Mouse (Mus musculus): ENCODE results near the gene Smc6. TPM values are rescaled to one million over a fixed set of nuclear protein-coding genes. Genes with fewer than 3 reads are reported as not detected.

Smc6 gene
- polyA plus RNA-seq, 1 experiment from 2014 or later: 134 TPM

GRCm38 (mm10) chr12:11273185-11273584 lies 7.5 kb downstream of the Smc6 start:
- 88% methylated on average over 1 of the region's 1 CpGs for WGBS
- no peaks in the 10 kb centered on the region for H3K9me3 ChIP-seq (ENCODE audit: control insufficient read depth, low read length)

GRCm38 (mm10) chr12:11276632-11277031 lies 10.9 kb downstream of the Smc6 start:
- no peak overlapping the region for H3K4me3 ChIP-seq (ENCODE audit: low read depth, low read length)
- no peaks in the 10 kb centered on the region for H3K4me1 ChIP-seq (ENCODE audit: control insufficient read depth, insufficient read depth, low read length)
- no peak overlapping the region for H3K27ac ChIP-seq (ENCODE audit: low read depth, low read length)
- H3K4me2 ChIP-seq: no peak overlapping the region
- ATAC-seq (ENCODE audit: low FRiP score): no peak
- H3K9ac ChIP-seq (ENCODE audit: low read length): no peak overlapping the region
- WGBS: 93% methylated on average over 2 of the region's 2 CpGs
- no peaks in the 10 kb centered on the region for H3K9me3 ChIP-seq (ENCODE audit: control insufficient read depth, low read length)
- peak; percentile 49 for DNase-seq (ENCODE audit: low spot score, missing footprints)
- peaks cover 3% of the 10 kb centered on the region; the same call in 1 of the 2 replicates for H3K36me3 ChIP-seq (ENCODE audit: control insufficient read depth, insufficient read depth, low read length)
- no peaks in the 10 kb centered on the region for H3K27me3 ChIP-seq (ENCODE audit: control insufficient read depth, insufficient read depth, low read length)

More at GRCm38 (mm10) chr12:11273185-11273584, 7.5 kb downstream of the Smc6 start:
- Histone ChIP-seq H3K27me3 (ENCODE audit: control insufficient read depth, insufficient read depth, low read length) (no peaks in the 10 kb centered on the region), H3K4me1 (ENCODE audit: control insufficient read depth, insufficient read depth, low read length) (no peaks in the 10 kb centered on the region), H3K36me3 (ENCODE audit: control insufficient read depth, insufficient read depth, low read length) (no peaks in the 10 kb centered on the region), H3K4me2 (no peak overlapping the region), H3K27ac (ENCODE audit: low read depth, low read length) (no peak overlapping the region), H3K9ac (ENCODE audit: low read length) (no peak overlapping the region), H3K4me3 (ENCODE audit: low read depth, low read length) (no peak overlapping the region)
- DNase-seq (ENCODE audit: low spot score, missing footprints) (no peak), ATAC-seq (ENCODE audit: low FRiP score) (no peak)

DNA sequence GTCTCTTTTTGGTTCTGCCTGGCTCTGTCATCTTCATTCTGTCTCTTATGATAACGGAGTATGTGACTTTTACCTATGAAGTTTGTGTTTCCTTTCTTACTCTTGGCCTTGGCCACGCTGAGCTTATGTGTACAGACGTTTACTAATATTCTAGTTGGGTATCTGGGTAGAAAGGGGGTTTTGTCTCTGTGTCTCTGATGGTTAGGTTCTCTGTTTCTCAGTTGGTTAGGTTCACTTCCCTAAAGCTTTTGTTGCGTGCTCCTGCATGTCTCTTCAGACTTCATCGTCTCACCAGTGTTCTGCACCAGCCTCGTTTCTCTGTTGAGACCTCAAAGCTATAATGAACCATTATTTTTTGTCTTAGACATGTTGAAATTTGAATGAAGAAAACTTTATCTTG lies 11.5 kb downstream of the Smc6 start:
- H3K27me3 ChIP-seq (ENCODE audit: control insufficient read depth, insufficient read depth, low read length): no peaks in the 10 kb centered on the region
- no peak overlapping the region for H3K27ac ChIP-seq (ENCODE audit: low read depth, low read length)
- peaks cover 3% of the 10 kb centered on the region; the same call in 1 of the 2 replicates for H3K36me3 ChIP-seq (ENCODE audit: control insufficient read depth, insufficient read depth, low read length)
- DNase-seq (ENCODE audit: low spot score, missing footprints) (peak; percentile 61), ATAC-seq (ENCODE audit: low FRiP score) (no peak)
- no peak overlapping the region for H3K9ac ChIP-seq (ENCODE audit: low read length)
- no peak overlapping the region for H3K4me3 ChIP-seq (ENCODE audit: low read depth, low read length)
- no peaks in the 10 kb centered on the region for H3K4me1 ChIP-seq (ENCODE audit: control insufficient read depth, insufficient read depth, low read length)
- WGBS: 93% methylated on average over 6 of the region's 6 CpGs
- H3K9me3 ChIP-seq (ENCODE audit: control insufficient read depth, low read length): no peaks in the 10 kb centered on the region
- no peak overlapping the region for H3K4me2 ChIP-seq

GRCm38 (mm10) chr12:11279886-11280285 lies 14.2 kb downstream of the Smc6 start:
- Histone ChIP-seq H3K27me3 (ENCODE audit: control insufficient read depth, insufficient read depth, low read length) (no peaks in the 10 kb centered on the region), H3K9me3 (ENCODE audit: control insufficient read depth, low read length) (no peaks in the 10 kb centered on the region), H3K36me3 (ENCODE audit: control insufficient read depth, insufficient read depth, low read length) (peaks cover 6% of the 10 kb centered on the region; the same call in 1 of the 2 replicates), H3K4me3 (ENCODE audit: low read depth, low read length) (no peak overlapping the region), H3K4me2 (no peak overlapping the region), H3K27ac (ENCODE audit: low read depth, low read length) (no peak overlapping the region), H3K4me1 (ENCODE audit: control insufficient read depth, insufficient read depth, low read length) (no peaks in the 10 kb centered on the region), H3K9ac (ENCODE audit: low read length) (no peak overlapping the region)
- ATAC-seq (ENCODE audit: low FRiP score) (no peak), DNase-seq (ENCODE audit: low spot score, missing footprints) (no peak)
- 98% methylated on average over 3 of the region's 3 CpGs for WGBS

- Histone ChIP-seq H3K9me3 (ENCODE audit: control insufficient read depth, low read length) (no peaks in the 10 kb centered on the region), H3K4me1 (ENCODE audit: control insufficient read depth, insufficient read depth, low read length) (no peaks in the 10 kb centered on the region), H3K27me3 (ENCODE audit: control insufficient read depth, insufficient read depth, low read length) (no peaks in the 10 kb centered on the region), H3K9ac (ENCODE audit: low read length) (no peak overlapping the region), H3K4me3 (ENCODE audit: low read depth, low read length) (no peak overlapping the region), H3K4me2 (no peak overlapping the region), H3K36me3 (ENCODE audit: control insufficient read depth, insufficient read depth, low read length) (peaks cover 12% of the 10 kb centered on the region), H3K27ac (ENCODE audit: low read depth, low read length) (no peak overlapping the region)
- WGBS: 95% methylated on average over 2 of the region's 2 CpGs
- ATAC-seq (ENCODE audit: low FRiP score) (no peak), DNase-seq (ENCODE audit: low spot score, missing footprints) (no peak)
Measured at GRCm38 (mm10) chr12:11281584-11281983, 15.9 kb downstream of the Smc6 start.

- ATAC-seq (ENCODE audit: low FRiP score) (no peak), DNase-seq (ENCODE audit: low spot score, missing footprints) (no peak)
- no peaks in the 10 kb centered on the region for H3K4me1 ChIP-seq (ENCODE audit: control insufficient read depth, insufficient read depth, low read length)
- H3K4me2 ChIP-seq: no peak overlapping the region
- no peak overlapping the region for H3K4me3 ChIP-seq (ENCODE audit: low read depth, low read length)
- H3K36me3 ChIP-seq (ENCODE audit: control insufficient read depth, insufficient read depth, low read length): peaks cover 14% of the 10 kb centered on the region
- no peak overlapping the region for H3K27ac ChIP-seq (ENCODE audit: low read depth, low read length)
- 100% methylated on average over 2 of the region's 2 CpGs for WGBS
- no peaks in the 10 kb centered on the region for H3K9me3 ChIP-seq (ENCODE audit: control insufficient read depth, low read length)
- H3K27me3 ChIP-seq (ENCODE audit: control insufficient read depth, insufficient read depth, low read length): no peaks in the 10 kb centered on the region
- no peak overlapping the region for H3K9ac ChIP-seq (ENCODE audit: low read length)
Measured at GRCm38 (mm10) chr12:11286382-11286781, 20.7 kb downstream of the Smc6 start.

DNA sequence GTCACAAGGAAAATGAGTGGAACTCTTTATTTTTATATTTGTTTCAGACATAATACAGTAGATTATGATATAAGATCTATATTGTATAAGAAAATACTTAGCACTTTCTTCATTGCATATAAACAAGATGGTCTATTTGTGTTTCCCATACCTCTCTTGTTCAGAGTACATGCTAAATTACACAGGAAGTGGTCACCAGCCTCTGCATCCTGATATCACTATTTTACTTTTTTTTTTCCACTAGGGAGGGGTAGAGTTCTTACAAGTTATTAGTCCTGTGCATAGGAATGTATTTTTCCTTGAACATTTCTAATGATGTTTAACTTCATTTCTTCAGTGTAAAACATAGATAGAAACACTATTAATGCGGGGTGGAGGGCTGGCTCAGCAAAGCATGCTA lies 35.2 kb downstream of the Smc6 start:
- WGBS: 95% methylated on average over 1 of the region's 1 CpGs

GRCm38 (mm10) chr12:11306753-11307645 lies 41.3 kb downstream of the Smc6 start:
- peaks cover 4% of the 10 kb centered on the region; the same call in 1 of the 2 replicates for H3K36me3 ChIP-seq (ENCODE audit: control insufficient read depth, insufficient read depth, low read length)
- H3K4me1 ChIP-seq (ENCODE audit: control insufficient read depth, insufficient read depth, low read length): no peaks in the 10 kb centered on the region
- H3K27me3 ChIP-seq (ENCODE audit: control insufficient read depth, insufficient read depth, low read length): no peaks in the 10 kb centered on the region
- no peak for ATAC-seq (ENCODE audit: low FRiP score)
- H3K9ac ChIP-seq (ENCODE audit: low read length): no peak overlapping the region
- no peaks in the 10 kb centered on the region for H3K9me3 ChIP-seq (ENCODE audit: control insufficient read depth, low read length)
- H3K4me3 ChIP-seq (ENCODE audit: low read depth, low read length): no peak overlapping the region
- no peak overlapping the region for H3K4me2 ChIP-seq
- no peak overlapping the region for H3K27ac ChIP-seq (ENCODE audit: low read depth, low read length)
- 92% methylated on average over 8 of the region's 8 CpGs for WGBS
- DNase-seq (ENCODE audit: low spot score, missing footprints): peak; percentile 64

More for the DNA sequence above, 35.2 kb downstream of the Smc6 start:
- DNase-seq (ENCODE audit: low spot score, missing footprints) (no peak), ATAC-seq (ENCODE audit: low FRiP score) (no peak)
- Histone ChIP-seq H3K9ac (ENCODE audit: low read length) (no peak overlapping the region), H3K4me1 (ENCODE audit: control insufficient read depth, insufficient read depth, low read length) (no peaks in the 10 kb centered on the region), H3K27ac (ENCODE audit: low read depth, low read length) (no peak overlapping the region), H3K36me3 (ENCODE audit: control insufficient read depth, insufficient read depth, low read length) (peaks cover 9% of the 10 kb centered on the region; the same call in 1 of the 2 replicates), H3K9me3 (ENCODE audit: control insufficient read depth, low read length) (no peaks in the 10 kb centered on the region), H3K4me2 (no peak overlapping the region), H3K4me3 (ENCODE audit: low read depth, low read length) (no peak overlapping the region), H3K27me3 (ENCODE audit: control insufficient read depth, insufficient read depth, low read length) (no peaks in the 10 kb centered on the region)

- DNase-seq (ENCODE audit: low spot score, missing footprints) (peak; percentile 72), ATAC-seq (ENCODE audit: low FRiP score) (no peak)
- Histone ChIP-seq H3K4me1 (ENCODE audit: control insufficient read depth, insufficient read depth, low read length) (no peaks in the 10 kb centered on the region), H3K27ac (ENCODE audit: low read depth, low read length) (no peak overlapping the region), H3K4me2 (no peak overlapping the region), H3K4me3 (ENCODE audit: low read depth, low read length) (no peak overlapping the region), H3K9ac (ENCODE audit: low read length) (no peak overlapping the region), H3K36me3 (ENCODE audit: control insufficient read depth, insufficient read depth, low read length) (peaks cover 5% of the 10 kb centered on the region; the same call in 1 of the 2 replicates), H3K9me3 (ENCODE audit: control insufficient read depth, low read length) (no peaks in the 10 kb centered on the region), H3K27me3 (ENCODE audit: control insufficient read depth, insufficient read depth, low read length) (no peaks in the 10 kb centered on the region)
- 97% methylated on average over 2 of the region's 2 CpGs for WGBS
Measured at GRCm38 (mm10) chr12:11311106-11311505, 45.4 kb downstream of the Smc6 start.
